Mouse (Mus musculus): ENCODE measurements around the gene Oas1d.

- TF ChIP-seq CTCF (IDR thresholded peaks at IDR 0.05; ENCODE audit: control insufficient read depth, insufficient read depth, low read length) (no peak), POLR2A (IDR thresholded peaks at IDR 0.05; ENCODE audit: borderline replicate concordance, control insufficient read depth, low read depth, low read length) (no peak)
Measured at GRCm38 (mm10) chr5:120923969-120924368, 9.6 kb downstream of the Oas1d start.

All from bone marrow, adult 2 months (tissue).